Mouse (Mus musculus) urinary bladder, adult 18-20 months (tissue): ENCODE results near the gene Ubiad1.

Experiments
- DNase-seq, 2 experiments: peaks; one replicate each; pipeline ENCODE4 v3.0.0; 2022; ENCODE audit warnings: low spot score in 2 of 2, mixed read lengths in 2 of 2

Gene Ubiad1

DNA sequence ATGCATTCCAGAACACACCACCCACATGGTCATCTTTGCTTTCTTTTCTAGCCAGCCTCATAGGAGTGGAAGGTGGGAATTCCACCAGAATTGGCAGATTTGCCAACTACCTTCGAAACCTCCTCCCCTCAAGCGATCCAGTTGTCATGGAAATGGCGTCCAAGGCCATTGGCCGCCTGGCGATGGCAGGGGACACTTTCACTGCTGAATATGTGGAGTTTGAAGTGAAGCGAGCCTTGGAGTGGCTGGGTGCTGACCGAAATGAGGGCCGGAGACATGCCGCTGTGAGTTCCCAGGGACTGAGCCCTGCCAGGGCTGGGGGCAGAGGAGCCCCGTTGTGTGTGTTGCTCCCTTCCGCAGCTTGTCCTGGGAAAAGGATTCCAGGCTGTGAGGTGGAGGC is 9.1 kb upstream of the Ubiad1 start:
- no peak for DNase-seq

- DNase-seq: no peak
Observed at GRCm38 (mm10) chr4:148448853-148449245, 4.3 kb upstream of the Ubiad1 start.

DNA sequence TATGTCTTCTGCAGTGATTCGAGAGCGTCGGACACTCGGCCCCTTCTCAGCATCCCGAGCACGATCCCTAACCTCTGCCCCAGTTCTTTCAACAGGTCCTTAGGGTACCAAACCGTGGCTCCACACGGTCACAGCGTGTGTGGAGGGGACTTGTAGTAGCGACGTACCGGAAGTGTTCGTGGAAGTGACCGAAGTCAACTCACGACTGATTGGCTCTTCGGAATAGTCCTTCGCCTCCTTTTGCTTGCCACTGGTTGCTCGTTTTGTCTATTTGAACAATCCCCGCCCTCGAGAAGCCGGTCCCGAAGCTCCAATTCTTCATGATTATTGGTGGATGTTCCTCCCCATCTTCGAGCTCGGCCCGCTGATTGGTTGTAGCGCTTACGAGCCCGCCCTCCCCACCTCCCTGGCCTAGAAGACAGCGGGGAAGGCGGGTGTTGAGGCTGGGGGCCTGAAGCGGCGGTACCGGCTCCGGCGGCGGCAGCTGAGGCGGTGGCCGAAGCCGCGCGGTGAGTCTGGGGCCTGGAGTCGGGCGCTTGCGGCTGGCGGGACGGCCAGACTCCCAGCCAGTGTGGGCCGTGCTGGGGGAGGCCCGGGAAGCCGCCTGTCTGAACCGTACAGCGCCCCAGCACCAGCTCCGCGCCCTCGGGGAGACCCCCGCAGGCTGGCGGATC is 3.7 kb upstream of the Ubiad1 start, which contains the start of gene Mtor:
TSS of gene Mtor (plus strand) at position 433 of the 674 bp plus-strand sequence.
- peak; percentile 83 to 93 for DNase-seq

- no peak for DNase-seq
Observed at GRCm38 (mm10) chr4:148442598-148442997, 2.0 kb downstream of the Ubiad1 start.

DNA sequence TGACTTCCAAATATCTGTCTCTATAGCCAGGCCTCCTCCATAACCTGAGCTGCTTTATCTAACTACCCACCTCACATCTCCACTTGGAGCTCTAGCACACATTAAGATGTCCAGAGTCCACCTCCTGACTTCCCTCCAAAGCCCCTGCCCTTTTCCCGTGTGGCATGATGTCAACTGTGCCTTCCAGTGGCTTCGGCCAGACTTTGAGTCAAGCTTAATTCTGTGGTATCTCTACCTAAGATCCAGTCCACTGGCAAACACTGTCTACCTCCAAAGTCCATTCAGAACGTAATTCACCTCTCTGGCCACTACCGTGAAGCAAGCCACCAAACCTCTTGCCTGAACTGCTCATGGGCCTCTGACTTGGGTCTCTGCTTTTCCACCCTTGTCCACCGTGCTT is 2.6 kb downstream of the Ubiad1 start:
- DNase-seq: no peak

GRCm38 (mm10) chr4:148435657-148436330 is 8.8 kb downstream of the Ubiad1 start:
- DNase-seq: no peak

DNA sequence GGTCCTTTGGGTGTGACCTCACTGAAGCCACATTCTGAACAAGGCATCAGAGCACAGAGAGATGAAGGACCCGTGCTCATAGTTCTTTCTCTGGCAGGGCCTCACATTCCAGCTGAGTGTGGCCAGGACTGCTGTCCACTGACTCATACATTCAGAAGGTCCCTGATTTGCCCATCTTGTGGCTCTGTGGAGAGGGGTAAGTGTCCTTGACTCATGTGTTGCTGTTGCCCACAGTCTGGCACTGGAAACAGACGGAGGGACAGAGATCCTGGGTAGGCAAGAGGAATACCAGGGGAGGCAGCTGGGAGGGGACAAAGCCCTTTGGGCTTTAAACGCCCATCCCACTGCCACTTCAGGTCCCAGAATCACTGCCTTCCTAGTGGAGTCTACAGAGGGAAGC is 9.5 kb downstream of the Ubiad1 start:
- no peak for DNase-seq

DNA sequence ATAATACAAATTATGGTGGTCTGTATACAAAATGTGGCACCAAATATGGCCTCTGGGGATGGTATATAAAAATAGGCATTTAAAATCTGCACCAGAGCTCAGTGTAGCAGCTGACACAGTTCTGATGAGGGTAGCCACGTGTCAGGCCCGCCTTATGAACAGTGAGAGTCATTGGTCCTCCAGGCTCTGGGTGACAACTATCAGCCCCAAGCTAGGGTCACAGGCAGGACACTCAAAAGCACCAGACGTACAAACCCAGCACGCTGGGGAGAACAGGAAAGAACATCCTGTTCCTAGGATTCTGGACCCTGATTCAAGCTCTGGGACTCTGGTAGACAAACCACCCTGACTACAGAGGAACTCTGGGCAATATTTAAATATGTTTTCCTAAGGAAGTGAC is 10.0 kb downstream of the Ubiad1 start:
- no peak for DNase-seq

- DNase-seq: no peak
Observed at GRCm38 (mm10) chr4:148433813-148434212, 10.8 kb downstream of the Ubiad1 start.

- DNase-seq: no peak
Observed at GRCm38 (mm10) chr4:148433336-148433735, 11.2 kb downstream of the Ubiad1 start.

GRCm38 (mm10) chr4:148432488-148432887 is 12.1 kb downstream of the Ubiad1 start:
- DNase-seq: no peak

GRCm38 (mm10) chr4:148430880-148431519 is 13.6 kb downstream of the Ubiad1 start:
- DNase-seq: no peak

- peak in 1 of 2 experiments; percentile 33 for DNase-seq
Observed at GRCm38 (mm10) chr4:148429686-148430085, 14.9 kb downstream of the Ubiad1 start.

DNA sequence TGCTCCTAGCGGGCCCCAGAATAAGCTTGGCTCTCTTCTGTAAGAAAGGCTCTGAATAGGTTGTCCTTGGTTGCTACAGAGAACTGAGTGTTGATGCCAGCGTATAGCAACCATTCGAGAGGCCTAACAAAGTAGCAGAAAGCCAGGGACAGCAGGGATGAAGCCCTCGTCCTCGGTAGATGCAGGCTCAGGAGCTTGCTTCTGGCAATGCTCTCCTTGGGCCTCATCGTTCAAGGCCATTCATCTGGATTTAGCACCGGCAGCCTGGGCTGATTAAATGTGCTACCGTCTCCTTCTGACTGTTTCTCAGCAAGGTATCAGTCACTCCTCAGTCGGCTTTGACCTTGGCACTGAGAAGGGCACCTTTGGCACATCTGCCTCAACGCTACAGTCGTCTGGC is 15.4 kb downstream of the Ubiad1 start:
- no peak for DNase-seq

DNA sequence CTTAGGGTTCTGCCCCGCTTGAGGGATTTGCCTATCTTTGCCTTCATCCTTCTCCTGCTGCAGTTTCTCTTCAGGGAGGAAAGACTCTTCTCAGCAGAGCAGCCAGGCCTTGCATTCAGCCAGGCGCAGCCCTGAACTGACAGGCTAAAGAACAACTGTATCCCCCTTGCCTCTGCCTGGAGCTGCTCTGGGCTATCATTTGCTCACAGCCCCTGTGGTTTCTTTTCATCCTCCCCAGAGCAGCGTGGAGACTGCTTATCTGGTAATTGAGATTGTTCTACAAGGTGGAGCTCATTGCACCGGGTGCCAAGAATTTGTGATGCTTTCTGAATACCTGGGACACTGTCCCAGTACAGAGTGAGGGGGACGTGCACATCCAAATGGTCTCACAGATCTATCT is 16.0 kb downstream of the Ubiad1 start:
- no peak for DNase-seq

GRCm38 (mm10) chr4:148426950-148427850 is 17.4 kb downstream of the Ubiad1 start:
- DNase-seq: no peak

DNA sequence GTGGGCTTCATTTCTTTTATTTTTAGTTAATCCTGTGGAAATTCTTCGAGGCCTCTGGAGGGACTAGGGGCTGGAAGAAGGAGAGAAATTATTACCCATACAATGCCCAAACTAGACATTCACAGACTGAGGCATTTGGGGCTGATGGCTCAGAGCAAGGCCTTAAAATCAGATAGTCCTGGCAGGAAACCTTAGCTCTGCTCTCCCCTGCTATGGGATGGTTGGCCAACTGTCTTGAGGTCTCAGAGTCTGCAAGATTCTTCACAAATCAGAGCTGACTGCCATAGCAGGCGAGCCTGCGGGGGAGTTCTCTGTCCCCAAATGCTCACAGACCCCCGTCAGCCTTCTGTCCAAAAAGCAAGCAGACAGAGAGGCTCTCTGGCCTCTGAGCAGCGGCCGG is 27.0 kb downstream of the Ubiad1 start:
- DNase-seq: no peak

- no peak for DNase-seq
Observed at GRCm38 (mm10) chr4:148417074-148417526, 27.5 kb downstream of the Ubiad1 start.

- DNase-seq: no peak
Observed at GRCm38 (mm10) chr4:148415575-148415974, 29.0 kb downstream of the Ubiad1 start.

DNA sequence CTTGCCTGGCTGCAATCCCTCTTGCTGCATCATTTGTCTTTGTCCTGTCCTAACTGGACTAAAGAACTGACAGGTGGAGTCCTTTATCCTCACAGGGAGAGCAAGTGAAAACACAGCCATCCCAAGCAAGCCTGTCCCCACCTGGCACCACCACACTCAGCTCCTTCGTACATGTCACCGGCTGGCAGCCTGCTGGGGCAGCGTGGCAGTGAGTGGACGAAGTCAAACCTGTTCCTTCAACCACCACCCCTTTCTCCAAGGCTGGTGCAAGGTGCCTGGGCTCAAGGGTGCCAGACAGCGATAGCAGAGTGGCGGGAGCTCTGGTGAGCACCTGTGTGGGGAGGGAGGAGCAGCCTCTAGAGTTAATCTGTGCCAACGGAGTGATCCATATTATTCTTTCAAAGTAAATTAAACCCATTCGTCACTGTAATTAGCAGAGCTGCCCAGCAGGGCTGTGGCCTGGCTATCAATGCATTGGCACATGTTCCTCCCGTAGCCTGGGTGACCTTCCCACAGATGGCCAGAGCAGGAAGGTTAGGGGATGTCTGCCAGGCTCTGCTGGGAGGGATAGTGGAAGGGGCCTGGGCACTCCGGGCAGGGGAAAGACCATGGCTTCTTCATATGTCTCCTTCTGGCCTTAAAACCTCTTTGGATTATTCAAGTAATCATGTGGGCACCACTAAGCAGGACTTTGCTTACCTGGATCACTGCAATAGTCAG is 36.2 kb downstream of the Ubiad1 start:
- DNase-seq: no peak

DNA sequence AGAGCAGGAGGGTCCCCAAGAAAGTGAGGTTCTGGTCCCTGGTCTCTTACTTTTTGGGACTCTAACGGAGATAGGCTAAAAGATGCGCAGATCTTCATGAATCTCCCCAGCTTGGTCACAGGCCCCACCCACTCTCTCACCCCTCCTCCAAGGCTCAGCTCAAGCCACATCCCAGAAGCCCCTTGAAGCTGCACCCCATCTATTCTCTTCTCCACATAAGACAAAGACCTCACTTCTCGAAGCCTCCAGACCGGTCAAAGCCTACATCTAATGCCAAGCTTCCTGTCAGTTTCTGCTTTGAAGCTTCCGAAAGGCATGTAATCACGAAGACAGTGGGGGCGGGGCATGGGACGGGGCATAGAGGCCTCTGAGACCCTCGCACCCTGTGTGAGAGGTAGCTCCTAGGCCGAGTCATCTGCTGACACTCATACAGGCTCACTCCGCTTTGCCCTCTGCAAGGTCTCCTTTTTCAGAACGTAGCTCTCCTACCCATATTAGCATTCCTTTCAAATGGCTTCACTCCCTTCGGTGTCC is 39.2 kb downstream of the Ubiad1 start:
- no peak for DNase-seq
